Mouse (Mus musculus) C2C12 (cell line): ENCODE measurements around the gene Hsd17b3. TPM values are rescaled to one million over a fixed set of nuclear protein-coding genes. Genes with fewer than 3 reads are reported as not detected.

Source experiments
- H3K27me3 ChIP-seq: one replicate; pipeline ENCODE4 v1.6.1; 2011; ENCODE audit not compliant: control insufficient read depth, insufficient read depth, insufficient read length
- H3K36me3 ChIP-seq: one replicate; pipeline ENCODE4 v1.6.1; 2011; ENCODE audit not compliant: control insufficient read depth, insufficient read depth
- H3K4me3 ChIP-seq: one replicate; pipeline ENCODE4 v1.5.1; 2011; ENCODE audit warnings: mild to moderate bottlenecking, control low read depth; ENCODE audit not compliant: poor library complexity, insufficient read depth, severe bottlenecking
- H3K79me2 ChIP-seq: one replicate; pipeline ENCODE4 v1.6.1; 2011; ENCODE audit not compliant: control insufficient read depth, insufficient read depth
- H3K79me3 ChIP-seq: one replicate; pipeline ENCODE4 v1.6.1; 2011; ENCODE audit warnings: low read depth, control low read depth
- H3ac ChIP-seq: one replicate; pipeline ENCODE3; 2011; ENCODE audit warnings: low read depth; ENCODE audit not compliant: control insufficient read depth, insufficient read length
- CEBPB ChIP-seq: IDR thresholded peaks from one replicate; pipeline ENCODE4 v1.6.1; 2011; ENCODE audit warnings: low read depth, mild to moderate bottlenecking, control low read depth, moderate library complexity
- CTCF ChIP-seq: IDR thresholded peaks from one replicate; pipeline ENCODE4 v1.5.1; 2011; ENCODE audit not compliant: control insufficient read depth, insufficient read depth, insufficient read length
- FOSL1 ChIP-seq: IDR thresholded peaks from one replicate; pipeline ENCODE4 v1.8.0; 2011; ENCODE audit warnings: mild to moderate bottlenecking, low read length; ENCODE audit not compliant: poor library complexity, insufficient read depth, severe bottlenecking
- MAX ChIP-seq: IDR thresholded peaks from one replicate; pipeline ENCODE4 v1.6.1; 2011; ENCODE audit warnings: mild to moderate bottlenecking, control low read depth
- MYOD1 ChIP-seq: IDR thresholded peaks from one replicate; pipeline ENCODE4 v1.6.1; 2011; ENCODE audit warnings: low read depth; ENCODE audit not compliant: control insufficient read depth, insufficient read length
- MYOG ChIP-seq: IDR thresholded peaks from one replicate; pipeline ENCODE4 v1.6.1; 2011; ENCODE audit not compliant: control insufficient read depth, insufficient read length; ENCODE audit errors: extremely low read depth
- USF1 ChIP-seq: IDR thresholded peaks from one replicate; pipeline ENCODE4 v1.6.1; 2011; ENCODE audit warnings: low read depth, mild to moderate bottlenecking, control low read depth, moderate library complexity
- polyA plus RNA-seq: library from polyadenylated mRNA; unstranded; fragments of >200 nt; fragmentation: generic; extraction: Trizol; gene quantifications from one replicate; pipeline ENCODE4 v1.2.1, GENCODE M21; 2012; ENCODE audit warnings: missing spikeins

Gene Hsd17b3
- polyA plus RNA-seq, 1 experiment = not detected

DNA sequence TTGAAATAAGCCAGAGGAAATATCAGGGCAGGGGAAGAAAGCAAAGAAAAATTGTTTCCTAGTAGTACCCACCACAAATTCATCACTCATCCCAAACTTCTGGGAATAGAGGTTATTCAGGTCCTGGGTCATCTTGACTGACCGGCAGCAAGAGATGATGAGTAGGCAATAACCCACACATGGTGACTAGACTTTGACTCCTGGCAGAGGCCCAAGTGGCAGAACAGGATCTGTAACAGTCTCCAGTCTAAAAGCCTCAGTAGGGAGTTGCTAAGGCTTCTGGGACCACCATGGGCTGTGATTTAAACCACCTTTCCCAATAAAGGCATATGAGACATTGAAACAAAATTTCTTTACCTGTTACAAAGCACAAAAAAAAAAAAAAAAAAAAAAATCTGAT lies 58.2 kb downstream of the Hsd17b3 start:
- TF ChIP-seq CTCF = no peak
- TF ChIP-seq FOSL1 = no peak
- TF ChIP-seq MAX = no peak
- TF ChIP-seq MYOD1 = no peak
- TF ChIP-seq MYOG = no peak
- Histone ChIP-seq H3K36me3 (no peaks in the 10 kb centered on the region), H3K4me3 (no peak overlapping the region), H3K27me3 (no peaks in the 10 kb centered on the region), H3K79me2 (no peaks in the 10 kb centered on the region), H3K79me3 (no peaks in the 10 kb centered on the region), H3ac (no peak overlapping the region)

DNA sequence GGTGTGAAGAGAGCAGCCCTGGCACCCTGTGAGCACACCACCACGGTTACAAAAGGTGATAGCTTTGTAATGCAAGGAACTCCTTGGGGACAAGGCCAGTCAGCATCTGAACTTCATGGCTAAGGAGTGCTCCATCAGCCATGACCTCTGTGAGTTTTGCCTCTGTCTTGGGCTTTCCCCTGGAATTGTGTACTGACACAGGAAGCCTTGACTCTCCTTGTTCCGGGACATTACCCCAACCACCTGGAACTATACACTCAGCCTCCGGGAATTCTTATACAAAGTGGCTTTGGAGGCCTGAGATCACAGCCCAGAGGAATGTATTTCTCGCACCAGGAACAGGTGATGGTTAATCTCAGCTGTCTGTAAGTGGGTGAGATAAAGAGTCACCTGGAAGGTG lies 64.2 kb downstream of the Hsd17b3 start:
- no peaks in the 10 kb centered on the region for H3K79me3 ChIP-seq
- H3ac ChIP-seq = no peak overlapping the region
- H3K4me3 ChIP-seq = no peak overlapping the region
- TF ChIP-seq CEBPB (no peak), MYOG (no peak), USF1 (no peak), CTCF (no peak), FOSL1 (no peak), MYOD1 (no peak), MAX (no peak)
- no peaks in the 10 kb centered on the region for H3K36me3 ChIP-seq
- peaks cover 5% of the 10 kb centered on the region for H3K27me3 ChIP-seq
- H3K79me2 ChIP-seq = no peaks in the 10 kb centered on the region

DNA sequence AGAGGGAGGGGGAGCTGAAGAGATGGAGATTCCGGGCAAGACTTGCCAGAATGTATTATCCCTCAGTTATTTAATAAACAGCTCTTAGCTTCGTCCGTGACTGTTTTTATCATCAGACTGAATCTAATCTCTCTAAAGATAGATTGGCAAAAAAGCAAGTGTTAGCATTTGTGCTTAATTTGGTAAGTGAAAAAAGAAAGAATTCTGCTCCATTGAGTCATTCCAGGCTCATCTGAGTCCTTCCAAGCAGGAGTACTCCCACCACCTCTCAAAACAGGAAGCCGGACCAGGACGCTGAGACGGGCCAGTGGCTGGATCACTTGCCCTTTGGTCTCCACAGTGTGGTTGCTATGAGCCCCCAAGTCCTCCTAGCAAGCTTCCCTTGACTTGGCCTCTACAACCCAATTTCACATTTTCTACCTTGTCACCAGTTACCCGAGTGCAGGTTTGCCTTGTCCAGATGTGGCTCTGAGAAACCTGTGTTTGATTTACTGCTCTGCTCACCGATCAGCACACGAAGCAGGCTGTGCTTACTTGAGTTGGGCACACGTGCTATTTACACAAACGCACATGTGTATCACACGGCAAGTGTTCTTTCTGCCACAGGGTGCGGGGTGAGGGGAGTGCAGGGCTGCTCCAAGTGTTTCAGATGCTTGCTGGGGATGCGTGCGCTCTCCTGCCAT lies 66.1 kb downstream of the Hsd17b3 start:
- Histone ChIP-seq H3K4me3 (no peak overlapping the region), H3K27me3 (peaks cover 5% of the 10 kb centered on the region), H3ac (no peak overlapping the region), H3K79me2 (no peaks in the 10 kb centered on the region), H3K79me3 (no peaks in the 10 kb centered on the region), H3K36me3 (no peaks in the 10 kb centered on the region)
- no peak for TF ChIP-seq MAX
- TF ChIP-seq MYOG = no peak
- no peak for TF ChIP-seq FOSL1
- TF ChIP-seq CEBPB = no peak
- TF ChIP-seq MYOD1 = no peak
- TF ChIP-seq CTCF = no peak

DNA sequence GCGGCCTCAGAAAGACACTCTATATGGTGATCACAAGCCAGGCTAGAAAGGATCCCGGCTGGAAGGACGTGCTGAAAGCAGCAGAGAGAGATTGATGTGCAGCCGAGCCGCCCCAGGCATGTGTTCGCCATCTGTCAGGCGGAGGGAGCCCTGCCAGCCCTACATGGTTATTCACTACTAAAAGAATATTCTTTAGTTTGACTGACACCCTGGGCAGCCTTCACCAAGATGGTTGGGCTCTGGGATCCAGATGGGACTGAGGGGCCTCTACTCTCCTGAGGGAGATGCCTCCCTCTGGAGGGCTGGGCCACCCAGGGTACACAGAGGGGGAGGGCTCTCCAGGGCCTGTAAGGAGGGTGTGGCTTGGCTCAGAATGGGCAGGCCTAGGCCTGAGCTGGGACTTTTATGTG lies 68.1 kb downstream of the Hsd17b3 start:
- H3K79me2 ChIP-seq = no peaks in the 10 kb centered on the region
- no peaks in the 10 kb centered on the region for H3K79me3 ChIP-seq
- H3K36me3 ChIP-seq = no peaks in the 10 kb centered on the region
- H3K27me3 ChIP-seq = peaks cover 5% of the 10 kb centered on the region
- no peak for TF ChIP-seq MYOD1
- no peak for TF ChIP-seq MAX
- TF ChIP-seq CEBPB = no peak
- TF ChIP-seq MYOG = no peak
- no peak for TF ChIP-seq CTCF
- TF ChIP-seq USF1 = no peak
- TF ChIP-seq FOSL1 = no peak
- H3ac ChIP-seq = no peak overlapping the region
- no peak overlapping the region for H3K4me3 ChIP-seq

DNA sequence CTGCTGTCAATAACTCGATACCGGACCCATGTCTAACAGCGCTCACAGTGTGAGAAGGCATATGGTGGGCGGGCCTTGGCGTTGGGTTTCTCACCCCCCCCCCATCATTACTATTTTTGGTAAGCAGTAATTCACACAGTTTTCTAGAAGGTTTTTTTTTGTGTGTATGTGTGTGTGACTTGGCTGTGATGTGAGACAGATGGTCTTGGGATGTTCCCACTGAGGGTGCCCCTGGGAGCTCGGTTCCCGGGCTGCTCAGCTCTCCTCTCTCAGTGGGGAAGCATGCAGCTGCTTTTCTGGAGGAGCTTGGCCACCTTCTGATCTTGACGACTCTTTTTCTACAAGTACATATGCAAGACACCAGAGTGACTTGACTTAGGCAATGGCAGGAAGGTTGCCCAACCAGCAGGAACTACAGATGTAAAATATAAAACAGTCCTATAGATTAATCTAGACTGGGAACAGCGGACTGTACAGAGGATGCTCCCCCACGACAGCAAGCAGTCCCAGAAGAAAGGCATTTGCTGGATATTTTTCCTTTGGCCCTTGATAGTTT lies 70.4 kb downstream of the Hsd17b3 start:
- Histone ChIP-seq H3K79me3 (no peaks in the 10 kb centered on the region), H3K79me2 (no peaks in the 10 kb centered on the region), H3K27me3 (no peaks in the 10 kb centered on the region), H3K4me3 (no peak overlapping the region), H3ac (no peak overlapping the region), H3K36me3 (no peaks in the 10 kb centered on the region)
- no peak for TF ChIP-seq FOSL1
- TF ChIP-seq MYOG = no peak
- no peak for TF ChIP-seq CTCF
- no peak for TF ChIP-seq MYOD1
- no peak for TF ChIP-seq USF1
- no peak for TF ChIP-seq MAX
- TF ChIP-seq CEBPB = no peak

DNA sequence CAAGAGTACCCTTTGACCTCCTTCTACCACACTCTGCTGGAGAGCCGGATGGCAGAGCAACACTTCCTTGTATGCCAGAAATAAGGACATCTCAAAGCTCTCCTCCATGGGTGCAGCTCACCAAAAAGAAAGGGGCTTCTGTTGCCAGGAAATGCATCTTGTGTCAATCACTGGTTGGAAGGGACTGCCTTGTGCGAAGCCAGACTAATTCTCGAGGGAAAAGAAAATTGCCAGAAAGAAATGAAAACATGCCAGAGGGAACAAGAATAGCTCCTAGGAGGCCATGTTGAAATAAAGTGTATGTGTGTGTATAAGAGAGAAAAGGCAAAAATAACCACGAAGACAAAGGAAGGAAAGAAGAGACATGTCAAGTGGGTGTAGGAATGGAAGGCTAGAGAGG lies 73.0 kb downstream of the Hsd17b3 start:
- TF ChIP-seq FOSL1 (no peak), MYOG (no peak), CEBPB (no peak), USF1 (no peak)
- no peaks in the 10 kb centered on the region for H3K36me3 ChIP-seq
- H3ac ChIP-seq = no peak overlapping the region
- no peak overlapping the region for H3K4me3 ChIP-seq
- no peaks in the 10 kb centered on the region for H3K27me3 ChIP-seq
- H3K79me2 ChIP-seq = no peaks in the 10 kb centered on the region
- H3K79me3 ChIP-seq = no peaks in the 10 kb centered on the region
